Mouse (Mus musculus) forebrain, embryonic 11.5 days (tissue): ENCODE results near the gene Prpf8. TPM values are rescaled to one million over a fixed set of nuclear protein-coding genes. Genes with fewer than 3 reads are reported as not detected.
A peak's percentile ranks its signal among the peaks of the same experiment; 100 is the strongest.

ENCODE experiments used
- ATAC-seq: fragments of 200-750 bp; cut with Nextera tagmentation; replicated peaks from 2 replicates; pipeline ENCODE4 v1.8.0; 2017; ENCODE audit warnings: moderate TSS enrichment; ENCODE audit not compliant: low FRiP score
- DNase-seq: peaks from one replicate; pipeline ENCODE4 v3.0.0-alpha.2; 2017; ENCODE audit warnings: low spot score
- H3K27ac ChIP-seq: fragments of 300-500 bp; sonication (generic); 2 replicates; pipeline ENCODE4 v1.5.1; 2014; ENCODE audit warnings: low read depth, low read length
- H3K27me3 ChIP-seq: fragments of 300-500 bp; sonication (generic); 2 replicates; pipeline ENCODE4 v1.6.1; 2014; ENCODE audit warnings: mild to moderate bottlenecking, low read length, mixed read lengths; ENCODE audit not compliant: control insufficient read depth, insufficient read depth
- H3K36me3 ChIP-seq: fragments of 300-500 bp; sonication (generic); 2 replicates; pipeline ENCODE4 v1.6.1; 2014; ENCODE audit warnings: mild to moderate bottlenecking, low read length, moderate library complexity, mixed read lengths; ENCODE audit not compliant: control insufficient read depth, insufficient read depth
- H3K4me1 ChIP-seq: fragments of 300-500 bp; sonication (generic); replicated peaks from 2 replicates; pipeline ENCODE4 v1.6.1; 2014; ENCODE audit warnings: low read length, mixed read lengths; ENCODE audit not compliant: control insufficient read depth, insufficient read depth
- H3K4me2 ChIP-seq: fragments of 300-500 bp; sonication (generic); 2 replicates; pipeline ENCODE4 v1.6.1; 2014; ENCODE audit warnings: low read depth, mild to moderate bottlenecking, low read length, moderate library complexity, mixed read lengths; ENCODE audit not compliant: severe bottlenecking
- H3K4me3 ChIP-seq: fragments of 300-500 bp; sonication (generic); 2 replicates; pipeline ENCODE4 v1.5.1; 2014; ENCODE audit warnings: low read depth, low read length
- H3K9ac ChIP-seq: fragments of 300-500 bp; sonication (generic); 2 replicates; pipeline ENCODE4 v1.6.1; 2014; ENCODE audit warnings: low read length
- H3K9me3 ChIP-seq: fragments of 300-500 bp; sonication (generic); 2 replicates; pipeline ENCODE4 v1.6.1; 2016; ENCODE audit warnings: low read length, mixed read lengths; ENCODE audit not compliant: control insufficient read depth
- WGBS: fragments of 180-500 bp; shearing (Covaris S2); extraction: QIAGEN DNeasy Blood & Tissue Kit; methylation state at CpG from one replicate; pipeline ENCODE4 v1.1.7; 2014; 5-methylcytosine and 5-hydroxymethylcytosine counted together
- polyA plus RNA-seq: library from polyadenylated mRNA; unstranded; fragments of >200 nt; fragmentation: Nextera tagmentation; extraction: Ambion mirVana; gene quantifications from 2 replicates; pipeline ENCODE4 v1.2.1, GENCODE M21; 2014

Gene Prpf8
- polyA plus RNA-seq, 1 experiment from 2014 or later: 133 TPM

DNA sequence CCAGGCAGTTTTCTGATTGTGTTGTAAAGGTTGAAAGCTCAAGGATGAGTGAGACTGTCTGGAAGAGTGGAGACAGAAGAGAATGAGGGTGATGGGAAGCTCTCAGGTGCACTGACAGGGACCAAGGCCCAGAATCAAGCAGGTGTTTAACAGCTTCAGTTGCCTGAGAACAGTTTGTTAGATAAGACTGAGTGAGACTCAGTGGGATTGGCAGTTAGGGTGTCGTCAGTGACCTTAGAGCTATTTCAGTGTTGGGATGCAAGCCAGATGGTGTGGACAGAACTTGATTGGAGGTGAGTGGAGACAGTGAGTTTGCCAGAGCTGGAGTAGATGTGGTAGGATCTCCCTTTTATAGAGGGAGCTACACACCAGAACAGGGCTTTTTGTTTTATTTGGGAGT lies 11.5 kb downstream of the Prpf8 start:
- Histone ChIP-seq H3K4me1 (no peaks in the 10 kb centered on the region), H3K9me3 (no peaks in the 10 kb centered on the region), H3K4me3 (no peak overlapping the region), H3K4me2 (no peak overlapping the region), H3K27ac (no peak overlapping the region), H3K9ac (no peak overlapping the region), H3K36me3 (peaks cover 67% of the 10 kb centered on the region), H3K27me3 (no peaks in the 10 kb centered on the region)
- ATAC-seq (no peak), DNase-seq (no peak)
- 84% methylated on average over 1 of the region's 1 CpGs for WGBS

DNA sequence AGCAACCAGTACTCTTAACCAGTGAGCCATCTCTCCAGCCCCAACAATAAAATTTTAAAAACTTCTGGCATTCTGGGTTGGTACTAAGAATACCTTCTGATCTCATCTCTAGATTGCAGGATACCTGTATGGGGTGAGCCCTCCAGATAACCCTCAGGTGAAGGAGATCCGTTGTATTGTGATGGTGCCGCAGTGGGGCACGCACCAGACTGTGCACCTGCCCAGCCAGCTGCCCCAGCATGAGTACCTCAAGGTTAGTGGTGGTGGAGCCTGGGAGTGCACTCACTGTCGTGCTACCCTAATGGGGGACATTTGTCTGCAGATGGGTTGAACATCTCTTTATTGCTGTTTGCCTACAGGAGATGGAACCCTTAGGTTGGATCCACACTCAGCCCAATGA lies 21.5 kb downstream of the Prpf8 start:
- 98% methylated on average over 4 of the region's 4 CpGs for WGBS
- H3K36me3 ChIP-seq: peaks cover 21% of the 10 kb centered on the region
- ATAC-seq (no peak), DNase-seq (no peak)
- no peak overlapping the region for H3K4me2 ChIP-seq
- H3K9ac ChIP-seq: no peak overlapping the region
- H3K27me3 ChIP-seq: no peaks in the 10 kb centered on the region
- no peak overlapping the region for H3K4me3 ChIP-seq
- no peak overlapping the region for H3K27ac ChIP-seq
- H3K4me1 ChIP-seq: peaks cover 6% of the 10 kb centered on the region; the same call in 1 of the 2 replicates
- H3K9me3 ChIP-seq: no peaks in the 10 kb centered on the region

DNA sequence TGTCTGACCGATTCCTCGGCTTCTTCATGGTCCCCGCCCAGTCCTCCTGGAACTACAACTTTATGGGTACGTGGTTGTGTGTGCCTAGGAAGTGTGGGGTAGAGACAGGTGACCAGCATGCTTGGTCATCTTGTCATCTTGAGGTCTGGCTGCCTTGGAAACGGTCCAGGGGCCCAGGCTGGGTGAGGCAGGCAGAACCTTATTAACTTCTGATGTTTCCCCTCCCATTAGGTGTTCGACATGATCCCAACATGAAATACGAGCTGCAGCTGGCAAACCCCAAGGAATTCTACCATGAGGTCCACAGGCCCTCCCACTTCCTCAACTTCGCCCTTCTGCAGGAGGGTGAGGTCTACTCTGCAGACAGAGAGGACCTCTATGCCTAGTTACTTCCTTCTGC lies 22.3 kb downstream of the Prpf8 start:
- Histone ChIP-seq H3K27ac (no peak overlapping the region), H3K9ac (no peak overlapping the region), H3K9me3 (no peaks in the 10 kb centered on the region), H3K27me3 (no peaks in the 10 kb centered on the region), H3K4me3 (no peak overlapping the region), H3K36me3 (peaks cover 17% of the 10 kb centered on the region), H3K4me1 (peaks cover 6% of the 10 kb centered on the region; the same call in 1 of the 2 replicates), H3K4me2 (no peak overlapping the region)
- ATAC-seq: no peak
- no peak for DNase-seq
- 84% methylated on average over 8 of the region's 8 CpGs for WGBS

DNA sequence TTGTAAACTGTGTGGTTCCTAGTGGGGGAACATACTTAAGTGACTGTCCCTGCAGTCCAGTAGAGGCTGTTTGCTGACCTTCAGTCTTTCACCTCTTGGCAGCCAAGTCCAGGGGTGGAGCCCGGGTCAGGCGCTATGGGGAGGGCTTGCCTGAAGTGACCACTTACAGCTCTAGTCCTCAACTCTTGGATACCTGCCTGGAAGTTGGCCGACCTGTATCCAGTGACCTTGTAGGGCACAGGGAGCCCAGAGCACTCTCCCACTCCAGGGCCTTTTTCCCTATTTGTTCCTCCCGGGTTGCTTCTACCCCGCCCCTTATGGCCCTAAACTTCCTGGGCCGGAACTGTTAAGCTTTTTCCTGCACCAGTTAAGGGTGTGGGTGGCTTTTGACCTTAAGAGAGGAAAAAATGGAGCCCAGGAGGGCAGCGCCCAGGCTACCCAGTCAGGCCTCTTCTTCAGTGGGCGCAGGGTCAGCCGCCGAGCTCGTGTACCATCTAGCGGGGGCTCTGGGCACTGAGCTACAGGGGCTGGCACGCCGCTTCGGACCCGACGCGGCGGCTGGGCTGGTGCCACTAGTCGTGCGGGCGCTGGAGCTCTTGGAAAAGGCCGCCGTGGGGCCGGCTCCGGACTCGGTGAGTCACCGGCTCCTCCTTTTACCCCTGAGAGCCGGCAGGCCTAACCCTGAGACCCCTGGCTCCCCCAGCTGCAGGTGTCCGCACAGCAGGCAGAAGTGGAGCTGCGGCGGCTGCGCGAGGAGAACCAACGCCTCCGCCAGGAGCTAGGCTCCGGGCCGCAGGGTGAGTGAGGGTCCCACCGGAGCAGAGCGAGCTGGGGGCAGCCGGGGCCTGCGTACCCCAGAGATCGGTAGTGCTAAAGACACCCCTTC lies 23.4 kb downstream of the Prpf8 start, which contains the start of gene Rilp:
Gene Rilp (plus strand): TSS at position 354 of the 886 bp plus-strand sequence.
- peak; percentile 82 for DNase-seq
- Histone ChIP-seq H3K4me3 (peak within 1 kb of the TSS; percentile 43), H3K27ac (peak within 1 kb of the TSS; percentile 7; the same call in 1 of the 2 replicates), H3K4me2 (peak within 1 kb of the TSS; percentile 95), H3K27me3 (no peaks in the 10 kb centered on the region), H3K4me1 (peaks cover 6% of the 10 kb centered on the region; the same call in 1 of the 2 replicates), H3K9me3 (no peaks in the 10 kb centered on the region), H3K36me3 (peaks cover 10% of the 10 kb centered on the region), H3K9ac (peak within 1 kb of the TSS; percentile 55)
- WGBS: 2% methylated on average over 43 of the region's 43 CpGs
- ATAC-seq: peak; percentile 79

DNA sequence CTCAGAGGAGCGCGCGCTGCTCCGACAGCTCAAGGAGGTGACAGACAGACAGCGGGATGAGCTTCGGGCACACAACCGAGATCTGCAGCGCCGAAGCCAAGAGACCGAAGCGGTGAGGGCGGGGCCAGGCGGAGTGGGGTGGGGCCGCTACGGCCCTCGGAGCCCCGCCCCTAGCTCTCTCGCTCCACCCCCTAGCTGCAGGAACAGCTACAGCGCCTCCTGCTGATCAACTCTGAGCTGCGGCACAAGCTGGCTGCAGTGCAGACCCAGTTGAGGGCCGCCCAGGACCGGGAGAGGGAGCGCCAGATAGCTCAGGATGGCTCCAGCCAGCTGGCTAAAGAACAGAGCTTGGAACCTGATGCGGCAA lies 24.0 kb downstream of the Prpf8 start:
- Histone ChIP-seq H3K4me3 (peak overlapping the region; percentile 43), H3K9ac (peak overlapping the region; percentile 55), H3K36me3 (peaks cover 10% of the 10 kb centered on the region), H3K4me1 (peaks cover 6% of the 10 kb centered on the region; the same call in 1 of the 2 replicates), H3K4me2 (peak overlapping the region; percentile 95), H3K27me3 (no peaks in the 10 kb centered on the region), H3K9me3 (no peaks in the 10 kb centered on the region), H3K27ac (no peak overlapping the region)
- DNase-seq (peak; percentile 97), ATAC-seq (peak; percentile 90)
- 3% methylated on average over 24 of the region's 24 CpGs for WGBS

DNA sequence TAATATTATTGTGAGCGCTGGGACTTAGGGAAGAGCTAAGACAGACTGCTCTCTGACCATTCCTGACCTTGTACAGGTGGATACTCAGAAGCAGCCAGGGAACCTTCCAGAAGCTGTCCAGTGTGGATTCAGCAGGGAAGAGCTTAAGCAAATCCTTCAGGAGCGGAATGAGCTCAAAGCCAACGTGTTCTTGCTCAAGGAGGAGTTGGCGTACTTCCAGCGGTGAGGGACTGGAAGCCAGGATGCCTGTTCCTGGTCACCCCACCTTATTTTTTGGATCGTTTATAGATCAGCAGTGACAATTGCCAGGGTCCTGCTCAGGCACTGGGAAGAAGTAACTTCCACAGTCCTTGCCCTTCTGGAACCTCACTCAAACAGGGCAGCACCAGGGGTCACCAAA lies 24.6 kb downstream of the Prpf8 start:
- ATAC-seq (no peak), DNase-seq (no peak)

DNA sequence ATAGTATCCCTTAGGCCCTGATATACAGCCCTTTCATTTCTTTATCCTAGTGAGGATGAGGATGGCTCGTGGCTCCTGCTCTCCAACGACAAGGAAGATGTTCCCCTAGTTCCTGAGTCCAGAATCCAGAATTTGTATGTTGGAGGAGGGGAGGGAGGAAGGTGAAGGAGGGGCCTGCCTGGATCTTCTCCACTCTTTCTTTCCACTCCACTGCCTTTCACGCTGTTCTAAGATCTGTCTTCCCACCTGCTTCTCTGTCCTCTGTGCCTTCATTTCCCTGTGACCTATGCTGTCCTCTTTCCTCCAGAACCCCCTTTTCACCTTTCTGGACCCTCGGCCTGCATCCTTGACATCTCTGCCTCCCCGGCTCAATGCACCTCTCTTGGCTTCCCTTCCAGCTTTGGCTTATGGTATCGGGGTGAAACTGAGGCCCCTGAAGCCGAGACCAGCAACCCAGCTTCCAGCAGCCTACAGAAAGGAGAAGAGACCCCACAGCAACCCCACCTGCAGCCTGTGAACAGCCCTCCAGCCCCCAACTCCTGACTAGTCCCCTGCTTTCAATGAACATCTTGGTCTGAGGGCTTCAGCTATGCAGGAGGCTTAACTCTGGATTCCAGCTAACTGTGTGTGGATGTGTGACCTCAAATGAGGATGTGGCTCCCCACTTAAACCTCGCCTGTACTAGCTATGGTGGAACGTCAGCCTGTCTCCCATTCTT lies 25.8 kb downstream of the Prpf8 start:
- no peak for DNase-seq
- no peak overlapping the region for H3K4me2 ChIP-seq
- H3K4me3 ChIP-seq: no peak overlapping the region
- no peak overlapping the region for H3K27ac ChIP-seq
- H3K9me3 ChIP-seq: no peaks in the 10 kb centered on the region
- 81% methylated on average over 9 of the region's 9 CpGs for WGBS
- H3K27me3 ChIP-seq: no peaks in the 10 kb centered on the region
- peaks cover 4% of the 10 kb centered on the region; the same call in 1 of the 2 replicates for H3K36me3 ChIP-seq
- ATAC-seq: no peak
- peaks cover 6% of the 10 kb centered on the region; the same call in 1 of the 2 replicates for H3K4me1 ChIP-seq
- H3K9ac ChIP-seq: no peak overlapping the region

More for the DNA sequence above, 24.6 kb downstream of the Prpf8 start:
- Histone ChIP-seq H3K9me3 (no peaks in the 10 kb centered on the region), H3K4me1 (peaks cover 6% of the 10 kb centered on the region; the same call in 1 of the 2 replicates), H3K9ac (no peak overlapping the region), H3K27ac (no peak overlapping the region), H3K36me3 (peaks cover 9% of the 10 kb centered on the region), H3K27me3 (no peaks in the 10 kb centered on the region), H3K4me2 (no peak overlapping the region), H3K4me3 (no peak overlapping the region)
- WGBS: 90% methylated on average over 6 of the region's 6 CpGs

DNA sequence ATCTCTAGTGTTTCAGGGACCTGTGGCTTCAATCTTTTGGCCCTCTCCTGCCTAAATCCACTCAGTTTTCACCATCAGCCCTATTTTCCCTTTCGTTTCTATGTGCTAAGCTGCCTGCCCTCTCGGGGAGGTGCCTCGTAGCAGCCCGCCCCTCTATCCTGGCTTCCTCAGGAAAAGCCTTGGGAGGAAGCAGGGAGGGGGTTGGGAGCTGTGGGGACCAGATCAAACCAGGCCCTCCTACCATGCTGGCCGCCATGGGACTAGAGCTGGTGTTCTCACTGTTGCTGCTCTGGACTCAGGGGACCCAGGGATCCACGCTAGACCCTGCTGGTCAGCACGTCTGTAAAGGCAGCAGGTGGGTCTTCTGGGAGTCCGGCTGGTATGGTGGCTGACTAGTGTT lies 26.7 kb downstream of the Prpf8 start, which contains the start of gene Scarf1:
Gene Scarf1 (plus strand): TSS at position 205 of the 400 bp plus-strand sequence.
- Histone ChIP-seq H3K4me3 (no peak within 1 kb of the TSS), H3K4me1 (peaks cover 6% of the 10 kb centered on the region; the same call in 1 of the 2 replicates), H3K4me2 (no peak within 1 kb of the TSS), H3K27me3 (no peaks in the 10 kb centered on the region), H3K9me3 (no peaks in the 10 kb centered on the region), H3K9ac (no peak within 1 kb of the TSS), H3K36me3 (peaks cover 1% of the 10 kb centered on the region; the same call in 1 of the 2 replicates), H3K27ac (no peak within 1 kb of the TSS)
- DNase-seq (no peak), ATAC-seq (no peak)
- WGBS: 58% methylated on average over 8 of the region's 8 CpGs
